Mouse (Mus musculus): ENCODE measurements around the gene Slc10a7. TPM values are rescaled to one million over a fixed set of nuclear protein-coding genes. Genes with fewer than 3 reads are reported as not detected.

Slc10a7 gene
- polyA plus RNA-seq, 1 experiment, result 33.5 TPM

DNA sequence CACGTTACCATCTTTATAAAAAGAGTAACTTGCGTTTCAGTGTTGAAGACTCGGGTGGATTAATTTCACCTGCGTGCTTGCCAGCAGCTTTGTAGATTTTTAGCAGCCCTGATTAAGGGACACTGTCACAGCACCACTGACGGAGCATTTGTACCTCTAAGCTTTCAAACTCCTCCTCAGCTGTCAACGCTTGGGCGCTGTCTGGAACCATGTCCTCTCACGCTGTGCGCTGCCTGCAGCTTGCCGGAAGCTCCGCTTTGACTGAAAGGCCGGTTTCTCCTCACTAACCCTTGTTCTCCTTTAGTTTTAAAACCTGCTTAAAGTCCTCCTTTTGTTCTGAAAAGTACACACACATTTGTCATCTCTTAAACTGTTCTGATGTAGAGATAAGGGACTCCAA, 123.9 kb downstream of the Slc10a7 start:
- Histone ChIP-seq H3K4me1 (ENCODE audit: control insufficient read depth, insufficient read depth, low read length) (no peaks in the 10 kb centered on the region), H3K27ac (ENCODE audit: insufficient read depth, low read length) (no peak overlapping the region), H3K4me3 (ENCODE audit: insufficient read depth, low read length) (no peak overlapping the region)
- TF ChIP-seq POLR2A (IDR thresholded peaks at IDR 0.05; ENCODE audit: low read depth, low read length) (no peak), CTCF (IDR thresholded peaks at IDR 0.05; ENCODE audit: borderline replicate concordance, insufficient read depth, low read length) (no peak)

DNA sequence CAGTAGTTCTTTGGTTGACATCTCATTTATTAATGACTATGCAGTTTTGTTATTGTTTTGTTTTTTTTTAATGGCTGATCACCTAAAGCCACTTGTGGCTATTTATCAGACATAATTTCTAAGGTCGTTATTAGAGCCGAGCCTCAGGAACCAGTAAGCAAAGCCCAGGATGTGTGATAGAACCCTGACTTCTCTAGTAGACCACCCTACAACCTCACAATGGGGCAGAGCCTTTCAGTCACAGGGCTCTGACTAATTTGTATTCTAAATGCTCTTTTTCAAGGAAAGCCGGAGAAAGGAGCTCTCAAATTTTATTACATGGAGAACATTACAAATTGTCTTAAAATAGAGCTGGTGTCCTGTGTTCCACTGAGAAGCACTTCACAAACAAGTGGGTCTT, 124.9 kb downstream of the Slc10a7 start:
- Histone ChIP-seq H3K4me1 (ENCODE audit: control insufficient read depth, insufficient read depth, low read length) (no peaks in the 10 kb centered on the region), H3K27ac (ENCODE audit: insufficient read depth, low read length) (no peak overlapping the region), H3K4me3 (ENCODE audit: insufficient read depth, low read length) (no peak overlapping the region)
- TF ChIP-seq POLR2A (IDR thresholded peaks at IDR 0.05; ENCODE audit: low read depth, low read length), result no peak
- no peak for TF ChIP-seq CTCF (IDR thresholded peaks at IDR 0.05; ENCODE audit: borderline replicate concordance, insufficient read depth, low read length)

DNA sequence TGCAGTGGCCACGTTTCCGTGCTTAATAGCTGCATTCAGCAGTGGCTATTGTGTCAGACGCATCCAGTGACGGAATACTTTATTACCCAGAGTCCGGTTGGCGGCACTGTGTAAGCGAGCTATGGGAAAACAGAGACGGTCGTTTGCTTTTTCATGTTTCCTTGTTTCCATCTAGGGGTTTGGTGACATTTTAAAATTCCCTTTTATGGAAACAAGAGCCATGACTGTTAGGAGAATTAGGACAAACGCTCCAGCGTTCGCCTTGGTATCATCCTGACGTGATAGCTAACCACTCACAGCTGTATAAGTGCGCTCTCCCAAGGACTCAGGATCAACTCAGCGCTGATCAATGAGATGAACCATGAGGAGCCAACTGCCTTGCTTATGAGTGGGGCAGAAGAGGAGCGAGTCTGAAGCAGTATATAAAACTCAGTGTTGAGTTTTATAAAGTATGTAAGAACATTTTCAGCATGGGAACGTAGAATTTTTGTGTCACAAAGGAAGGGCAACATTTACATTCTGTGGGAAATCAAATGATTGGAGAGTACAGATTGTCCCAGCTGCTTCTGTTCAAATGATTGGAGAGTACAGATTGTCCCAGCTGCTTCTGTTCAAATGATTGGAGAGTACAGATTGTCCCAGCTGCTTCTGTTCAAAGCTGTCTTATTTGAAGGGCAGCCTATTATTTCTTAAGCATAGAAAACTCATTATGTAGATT, 125.5 kb downstream of the Slc10a7 start:
- no peak overlapping the region; the same call in 1 of the 2 replicates for H3K27ac ChIP-seq (ENCODE audit: insufficient read depth, low read length)
- H3K4me1 ChIP-seq (ENCODE audit: control insufficient read depth, insufficient read depth, low read length), result no peaks in the 10 kb centered on the region
- TF ChIP-seq POLR2A (IDR thresholded peaks at IDR 0.05; ENCODE audit: low read depth, low read length), result no peak
- no peak for TF ChIP-seq CTCF (IDR thresholded peaks at IDR 0.05; ENCODE audit: borderline replicate concordance, insufficient read depth, low read length)
- H3K4me3 ChIP-seq (ENCODE audit: insufficient read depth, low read length), result no peak overlapping the region

DNA sequence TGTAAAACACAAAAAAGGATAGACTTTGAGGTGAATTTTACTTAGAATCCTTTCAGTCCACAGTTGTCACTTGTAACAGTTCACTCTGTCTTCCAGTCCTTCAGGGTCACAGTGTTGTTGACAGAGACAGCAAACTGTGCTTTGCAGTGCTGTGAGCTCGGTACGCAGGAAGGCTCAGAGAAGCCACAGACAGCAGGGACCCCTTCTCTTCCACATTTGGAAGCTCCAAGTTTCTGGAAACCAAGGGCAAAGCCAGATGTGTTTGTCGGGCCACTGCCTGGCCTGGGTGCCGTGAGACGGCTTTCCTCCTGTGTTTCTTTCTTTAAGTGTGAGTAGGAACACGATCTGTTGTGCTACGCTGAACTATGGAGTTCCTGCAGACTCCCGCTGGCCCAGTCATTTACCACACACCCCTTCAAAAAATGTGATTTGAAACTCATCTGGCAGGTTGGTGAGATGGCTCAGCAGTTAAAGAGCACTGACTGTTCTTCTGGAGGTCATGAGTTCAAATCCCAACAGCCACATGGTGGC, 126.2 kb downstream of the Slc10a7 start:
- H3K27ac ChIP-seq (ENCODE audit: insufficient read depth, low read length), result no peak overlapping the region
- no peak overlapping the region for H3K4me3 ChIP-seq (ENCODE audit: insufficient read depth, low read length)
- H3K4me1 ChIP-seq (ENCODE audit: control insufficient read depth, insufficient read depth, low read length), result no peaks in the 10 kb centered on the region
- TF ChIP-seq POLR2A (IDR thresholded peaks at IDR 0.05; ENCODE audit: low read depth, low read length) (no peak), CTCF (IDR thresholded peaks at IDR 0.05; ENCODE audit: borderline replicate concordance, insufficient read depth, low read length) (no peak)

DNA sequence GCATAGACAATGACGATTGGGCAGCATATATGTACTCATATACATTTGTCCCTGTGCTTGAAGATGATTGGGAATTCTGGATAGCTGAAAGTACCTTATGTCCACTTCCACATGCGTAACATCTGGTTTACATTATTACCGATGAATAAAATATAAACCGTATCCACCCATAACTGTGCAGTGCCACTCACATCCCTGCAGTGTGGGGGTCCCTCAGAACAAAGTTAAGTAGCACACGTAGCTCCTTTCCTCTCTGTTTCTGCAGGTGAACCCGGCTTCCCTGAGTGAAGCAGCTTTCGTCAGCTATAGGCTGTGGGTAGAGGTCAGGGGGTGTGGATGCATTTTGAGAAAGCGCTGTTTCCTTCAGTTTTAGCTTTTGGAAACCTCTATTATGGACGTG, 132.8 kb downstream of the Slc10a7 start:
- H3K27ac ChIP-seq (ENCODE audit: insufficient read depth, low read length), result no peak overlapping the region
- TF ChIP-seq POLR2A (IDR thresholded peaks at IDR 0.05; ENCODE audit: low read depth, low read length), result no peak
- no peak for TF ChIP-seq CTCF (IDR thresholded peaks at IDR 0.05; ENCODE audit: borderline replicate concordance, insufficient read depth, low read length)
- H3K4me1 ChIP-seq (ENCODE audit: control insufficient read depth, insufficient read depth, low read length), result 0 out of 2 replicates have a peak, but pooled peaks cover under 1% of the 10 kb centered on the region
- H3K4me3 ChIP-seq (ENCODE audit: insufficient read depth, low read length), result no peak overlapping the region

DNA sequence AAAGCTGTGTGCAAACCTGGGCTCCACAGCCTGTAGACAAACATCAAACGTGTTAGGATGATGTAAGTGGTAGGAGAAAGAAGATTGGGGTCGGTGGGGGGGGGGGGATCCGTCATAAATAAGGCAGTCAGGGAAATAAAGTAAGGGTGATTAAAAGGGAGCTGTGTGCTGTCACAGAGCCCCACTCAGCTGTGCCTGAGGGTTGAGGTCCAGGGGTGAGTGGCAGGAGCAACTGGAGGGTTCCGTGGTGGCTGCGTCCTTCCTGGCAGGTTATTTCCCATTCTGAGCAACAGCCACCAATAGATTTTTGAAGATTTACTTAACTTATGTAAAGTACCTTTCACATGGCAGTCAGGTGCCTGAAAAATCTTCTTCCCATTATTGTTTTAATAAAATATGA, 133.2 kb downstream of the Slc10a7 start:
- Histone ChIP-seq H3K4me3 (ENCODE audit: insufficient read depth, low read length) (no peak overlapping the region), H3K27ac (ENCODE audit: insufficient read depth, low read length) (no peak overlapping the region), H3K4me1 (ENCODE audit: control insufficient read depth, insufficient read depth, low read length) (peaks cover 5% of the 10 kb centered on the region; the same call in 1 of the 2 replicates)
- TF ChIP-seq POLR2A (IDR thresholded peaks at IDR 0.05; ENCODE audit: low read depth, low read length) (no peak), CTCF (IDR thresholded peaks at IDR 0.05; ENCODE audit: borderline replicate concordance, insufficient read depth, low read length) (no peak)

DNA sequence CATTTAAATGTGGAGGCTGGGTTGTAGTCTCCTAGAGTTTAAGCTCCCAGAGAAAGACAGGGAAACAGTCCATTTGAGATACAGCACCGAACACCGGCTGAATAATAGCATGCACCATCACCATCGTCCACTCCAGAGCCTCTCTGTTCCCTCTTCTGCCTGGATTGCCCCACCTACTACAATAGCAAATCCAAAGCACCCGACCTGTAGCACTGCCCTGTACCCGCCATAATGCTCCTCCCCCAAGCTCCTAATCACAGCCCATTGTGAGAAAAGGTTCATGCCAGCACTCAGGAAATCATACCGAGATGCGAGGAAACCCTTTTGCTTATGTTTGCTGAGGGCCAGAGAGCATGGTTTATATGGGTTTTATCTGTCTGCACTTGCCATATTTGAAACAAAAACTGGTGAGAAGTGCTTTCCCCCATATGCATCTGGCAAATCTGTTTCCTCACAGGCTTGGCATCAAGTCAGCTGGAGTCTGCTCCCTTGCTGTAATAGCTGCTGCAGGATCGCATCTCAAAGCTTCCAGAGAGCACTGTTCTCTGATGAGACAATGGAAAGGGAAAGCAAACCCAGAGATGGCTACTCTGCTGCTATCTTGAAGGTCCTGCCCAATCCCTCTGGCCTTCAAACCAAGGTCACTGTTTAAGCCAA, 138.0 kb downstream of the Slc10a7 start:
- Histone ChIP-seq H3K4me3 (ENCODE audit: insufficient read depth, low read length) (no peak overlapping the region), H3K27ac (ENCODE audit: insufficient read depth, low read length) (no peak overlapping the region), H3K4me1 (ENCODE audit: control insufficient read depth, insufficient read depth, low read length) (peaks cover 13% of the 10 kb centered on the region)
- no peak for TF ChIP-seq CTCF (IDR thresholded peaks at IDR 0.05; ENCODE audit: borderline replicate concordance, insufficient read depth, low read length)
- TF ChIP-seq POLR2A (IDR thresholded peaks at IDR 0.05; ENCODE audit: low read depth, low read length), result no peak

DNA sequence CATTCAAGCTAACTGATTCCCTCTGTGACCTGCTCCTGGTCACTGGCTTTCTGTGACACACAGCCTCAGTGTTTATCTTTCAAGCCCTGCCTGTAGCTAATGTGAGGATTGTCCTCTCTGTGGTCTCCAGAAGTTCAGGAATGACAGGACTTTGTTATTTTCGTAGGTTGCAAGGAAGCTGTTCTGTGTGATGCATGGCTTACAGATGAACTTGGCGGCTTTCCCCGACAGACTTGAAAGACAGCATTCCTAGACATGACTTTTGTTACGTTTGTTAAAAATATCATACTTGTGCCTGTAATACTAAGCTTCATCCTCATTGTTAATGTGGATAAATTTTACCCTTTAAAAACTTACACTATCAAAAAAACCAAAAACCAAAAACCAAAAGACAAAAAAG, 138.7 kb downstream of the Slc10a7 start:
- TF ChIP-seq POLR2A (IDR thresholded peaks at IDR 0.05; ENCODE audit: low read depth, low read length), result no peak
- no peak for TF ChIP-seq CTCF (IDR thresholded peaks at IDR 0.05; ENCODE audit: borderline replicate concordance, insufficient read depth, low read length)
- H3K4me3 ChIP-seq (ENCODE audit: insufficient read depth, low read length), result no peak overlapping the region
- H3K4me1 ChIP-seq (ENCODE audit: control insufficient read depth, insufficient read depth, low read length), result peaks cover 17% of the 10 kb centered on the region
- H3K27ac ChIP-seq (ENCODE audit: insufficient read depth, low read length), result no peak overlapping the region

DNA sequence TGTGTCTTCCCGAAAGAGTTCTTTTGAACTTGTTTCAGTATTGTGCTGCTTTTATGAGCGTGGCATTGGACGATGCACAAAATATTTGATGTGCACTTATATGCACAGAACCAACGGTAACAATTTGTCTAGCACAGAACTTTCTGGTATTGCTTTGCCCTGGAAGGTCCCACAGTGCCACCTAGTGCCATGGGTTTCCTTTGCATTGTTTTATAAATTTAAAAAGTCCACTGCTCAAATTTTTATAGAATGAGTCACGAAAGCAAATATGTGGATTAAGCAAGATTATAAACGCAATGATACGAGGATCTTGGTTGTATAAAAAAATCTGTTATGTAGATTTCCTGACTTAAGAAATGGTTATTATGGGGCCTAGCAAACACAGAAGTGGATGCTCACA, 139.8 kb downstream of the Slc10a7 start:
- H3K4me3 ChIP-seq (ENCODE audit: insufficient read depth, low read length), result no peak overlapping the region
- TF ChIP-seq CTCF (IDR thresholded peaks at IDR 0.05; ENCODE audit: borderline replicate concordance, insufficient read depth, low read length) (peak; percentile 37; the same call in 1 of the 2 replicates), POLR2A (IDR thresholded peaks at IDR 0.05; ENCODE audit: low read depth, low read length) (no peak)
- H3K4me1 ChIP-seq (ENCODE audit: control insufficient read depth, insufficient read depth, low read length), result peaks cover 17% of the 10 kb centered on the region
- no peak overlapping the region for H3K27ac ChIP-seq (ENCODE audit: insufficient read depth, low read length)

DNA sequence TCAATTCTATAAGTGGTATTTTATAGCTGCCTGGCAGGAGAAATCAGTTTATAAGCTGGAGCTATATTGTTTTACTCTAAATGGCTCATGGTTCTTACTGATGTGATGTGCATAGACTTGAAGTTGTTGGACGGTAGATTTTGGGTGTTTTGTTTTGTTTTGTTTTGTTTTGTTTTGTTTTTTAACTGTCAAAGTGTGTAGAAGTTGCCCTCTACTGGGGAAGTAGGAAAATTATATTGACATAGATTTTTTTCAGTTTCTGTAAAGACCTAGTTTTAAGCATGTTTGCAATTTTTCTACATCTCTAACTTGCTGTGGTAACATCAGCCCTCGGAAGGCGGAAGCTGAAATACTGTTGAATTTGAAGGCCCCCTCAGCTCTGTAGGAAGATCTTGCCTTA, 142.5 kb downstream of the Slc10a7 start:
- TF ChIP-seq CTCF (IDR thresholded peaks at IDR 0.05; ENCODE audit: borderline replicate concordance, insufficient read depth, low read length), result no peak
- TF ChIP-seq POLR2A (IDR thresholded peaks at IDR 0.05; ENCODE audit: low read depth, low read length), result no peak
- no peak overlapping the region for H3K27ac ChIP-seq (ENCODE audit: insufficient read depth, low read length)
- peaks cover 28% of the 10 kb centered on the region for H3K4me1 ChIP-seq (ENCODE audit: control insufficient read depth, insufficient read depth, low read length)
- no peak overlapping the region for H3K4me3 ChIP-seq (ENCODE audit: insufficient read depth, low read length)

All from embryonic fibroblast, embryonic 13.5 days (primary cell).